Mouse (Mus musculus): Measurements from ENCODE around the gene BC048507.

DNA sequence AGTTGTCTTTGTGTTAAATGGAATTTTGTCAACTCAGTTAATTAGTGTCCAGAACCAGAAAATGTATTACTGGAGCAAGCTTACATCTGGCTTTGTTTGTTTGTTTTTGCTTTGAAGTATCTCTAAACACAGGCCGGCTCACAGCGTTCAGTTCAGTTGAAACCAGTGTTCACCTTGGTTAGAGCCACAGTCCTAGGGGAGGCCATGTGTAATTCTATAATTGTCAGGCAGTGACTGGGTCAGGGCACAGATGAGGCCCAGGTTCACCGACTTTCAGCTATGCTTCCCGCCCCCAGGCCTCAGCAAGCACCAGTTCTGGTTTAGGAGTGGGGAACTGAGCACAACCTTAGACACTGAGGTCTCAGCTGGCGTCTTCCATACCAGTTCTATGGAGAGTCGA lies 10.0 kb upstream of the BC048507 start:
- TF ChIP-seq CTCF (IDR thresholded peaks at IDR 0.05; ENCODE audit: low read depth, low read length) (no peak), GATA1 (IDR thresholded peaks at IDR 0.05; ENCODE audit: borderline replicate concordance, low read length) (no peak), TAL1 (conservative IDR thresholded peaks at IDR 0.05; ENCODE audit: low read depth, low read length) (no peak)
